Mouse (Mus musculus) stomach, postnatal 0 days (tissue): ENCODE measurements around the gene Drc3.

Experiments
- CTCF ChIP-seq: IDR thresholded peaks from 2 replicates; pipeline ENCODE4 v1.5.1; 2016; ENCODE audit warnings: antibody characterized with exemption, low read depth, mild to moderate bottlenecking, moderate library complexity
- EP300 ChIP-seq: optimal IDR thresholded peaks from 2 replicates; pipeline ENCODE3; 2016; ENCODE audit warnings: antibody characterized with exemption

DNA sequence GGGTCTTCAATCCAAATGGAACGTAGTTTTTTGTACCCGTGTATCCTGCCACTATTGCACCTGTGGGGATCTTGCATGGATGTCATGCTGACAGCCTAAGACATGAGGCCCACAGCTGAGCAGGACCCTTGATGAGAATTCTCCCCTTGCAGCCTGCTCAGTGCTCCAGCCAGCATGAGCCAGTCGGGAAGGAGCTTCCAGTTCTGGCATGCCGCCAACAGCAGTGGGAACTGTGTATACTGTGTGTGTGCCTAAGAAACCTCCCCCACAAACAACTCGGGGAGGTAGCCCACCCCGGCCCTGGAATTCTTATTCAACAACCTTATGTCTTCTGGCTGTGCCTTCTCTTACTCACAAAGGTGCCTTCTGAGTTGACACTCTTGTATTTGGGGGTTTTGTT is 43.4 kb downstream of the Drc3 start:
- TF ChIP-seq CTCF = no peak
- TF ChIP-seq EP300 = no peak
